Mouse (Mus musculus): ENCODE results near the gene 1700016K19Rik.

Gene 1700016K19Rik

DNA sequence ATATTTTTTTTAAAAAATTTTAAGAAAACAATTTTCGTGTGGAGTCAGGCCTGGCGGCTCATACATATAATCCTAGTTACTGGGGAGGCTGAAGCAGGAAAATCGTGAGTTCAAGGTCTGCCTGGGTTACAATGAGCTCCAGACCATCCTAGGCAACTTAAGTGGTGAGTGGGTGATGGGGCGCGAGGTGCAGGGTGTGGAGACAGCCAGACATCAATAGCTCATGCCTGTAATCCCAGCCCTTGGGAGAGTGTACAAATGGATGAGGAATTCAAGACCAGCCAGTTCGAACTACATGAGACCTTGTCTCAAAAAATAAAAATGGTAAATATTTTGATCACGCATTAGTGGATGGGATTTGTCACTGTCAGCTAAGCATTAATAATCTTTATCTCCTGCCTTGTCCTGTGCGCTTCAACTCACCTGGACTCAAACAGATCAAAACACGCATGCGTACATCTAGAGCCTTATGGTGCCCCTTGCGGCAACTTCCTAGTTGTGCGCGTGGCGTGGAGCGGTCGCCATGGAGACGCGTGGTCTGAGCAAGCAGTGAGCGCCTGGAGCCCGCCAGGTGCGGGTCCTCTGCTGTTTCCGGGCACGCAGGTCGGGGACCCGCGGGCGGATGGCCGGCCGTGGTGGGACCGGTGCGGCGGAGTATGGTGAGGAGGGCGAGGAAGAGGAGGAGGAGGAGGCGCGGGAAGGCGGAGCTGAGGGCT is at the start of gene 1700016K19Rik:
Gene 1700016K19Rik, plus strand, starts transcription at position 473 of the 716 bp plus-strand sequence.
- peak; percentile 94 for DNase-seq (ENCODE audit: low spot score)

GRCm38 (mm10) chr11:75950459-75950858 is 49.3 kb upstream of the 1700016K19Rik start:
- DNase-seq (ENCODE audit: low spot score): no peak

- no peak for DNase-seq (ENCODE audit: low spot score)
These were observed 47.8 kb upstream of the 1700016K19Rik start for GRCm38 (mm10) chr11:75951895-75952294.

- DNase-seq (ENCODE audit: low spot score): no peak
These were observed 44.8 kb upstream of the 1700016K19Rik start for GRCm38 (mm10) chr11:75954896-75955295.

DNA sequence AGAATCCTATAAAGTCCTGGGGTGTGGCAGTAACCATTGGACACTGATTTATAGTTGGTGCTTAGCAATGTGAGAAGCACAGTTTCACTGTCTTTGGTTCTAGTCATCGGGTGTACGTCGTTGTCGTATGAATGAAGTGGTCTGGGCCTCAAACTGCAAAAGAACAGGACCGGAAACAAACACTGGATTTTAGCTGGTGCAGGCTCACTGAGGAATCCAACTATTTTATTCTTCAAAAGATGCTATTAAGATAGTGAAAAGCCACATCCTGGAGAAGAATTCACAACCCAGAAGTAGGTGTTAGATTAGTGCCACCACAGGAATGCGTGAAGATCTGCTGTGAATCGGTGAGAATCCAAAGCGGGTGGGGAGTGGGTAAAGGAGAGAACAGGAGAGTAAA is 43.1 kb upstream of the 1700016K19Rik start:
- no peak for DNase-seq (ENCODE audit: low spot score)

DNA sequence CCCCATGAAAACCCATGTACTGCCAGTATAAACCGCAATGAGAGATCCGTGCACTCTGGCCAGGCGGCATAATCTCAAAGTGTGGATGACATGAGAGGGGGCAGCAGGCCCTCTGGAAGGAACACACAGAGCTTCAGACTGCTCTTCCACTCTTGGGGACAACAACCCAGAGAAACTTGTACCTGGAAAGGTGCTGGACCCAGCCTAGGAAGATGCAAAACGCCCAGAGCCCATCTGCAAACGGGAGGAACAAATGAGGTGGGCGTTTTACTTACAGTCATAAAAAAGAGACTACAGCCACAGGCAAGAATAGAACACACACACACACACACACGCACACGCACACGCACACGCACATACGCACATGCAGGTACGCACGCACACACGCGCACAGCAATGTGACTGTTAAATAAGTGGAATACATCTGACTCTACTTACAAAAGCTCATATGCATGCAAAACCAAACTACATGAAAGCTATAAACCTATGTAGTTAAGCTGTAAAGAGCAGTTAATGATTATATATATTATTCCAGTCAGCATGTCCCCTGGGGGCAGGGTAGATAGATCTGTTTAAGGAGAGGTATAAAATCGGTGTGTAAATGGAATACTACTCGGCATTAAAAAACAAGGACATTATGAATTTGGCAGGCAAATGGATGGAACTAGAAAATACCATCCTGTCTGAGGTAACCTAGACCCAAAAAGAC is 42.4 kb upstream of the 1700016K19Rik start:
- no peak for DNase-seq (ENCODE audit: low spot score)

DNA sequence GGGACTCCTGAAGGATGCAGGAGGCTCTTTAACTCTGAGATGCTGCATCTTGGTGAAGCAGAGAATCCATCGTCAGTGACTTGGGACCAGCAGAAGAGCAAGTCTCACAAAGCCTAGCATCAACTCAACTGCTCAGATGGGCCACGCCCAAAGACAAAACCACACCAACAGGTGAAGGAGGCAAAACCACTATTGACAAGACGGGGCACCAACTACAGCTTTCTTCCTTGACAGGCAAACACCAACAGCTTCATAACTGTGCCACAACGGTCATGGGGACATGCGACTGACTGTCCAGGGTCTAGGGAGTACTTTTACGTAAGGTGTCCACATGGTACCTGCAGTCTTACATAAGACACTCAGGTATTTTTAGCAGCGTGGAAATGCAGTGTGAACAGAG is 37.9 kb upstream of the 1700016K19Rik start:
- DNase-seq (ENCODE audit: low spot score): no peak

- peak; percentile 87 for DNase-seq (ENCODE audit: low spot score)
These were observed 35.8 kb upstream of the 1700016K19Rik start for GRCm38 (mm10) chr11:75963730-75964475.

DNA sequence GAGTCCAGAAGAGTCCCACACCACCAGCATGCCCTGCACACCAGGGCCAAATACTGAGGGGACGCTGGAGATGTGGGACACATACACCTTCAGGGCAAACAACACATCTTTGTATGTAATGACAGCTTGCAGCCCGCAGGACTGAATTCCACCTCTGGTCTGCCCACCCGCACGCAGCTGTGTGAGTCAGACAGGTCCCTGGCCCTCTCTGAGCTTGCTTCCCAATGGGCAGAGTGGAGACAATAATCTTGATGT is 35.3 kb upstream of the 1700016K19Rik start:
- DNase-seq (ENCODE audit: low spot score): no peak

GRCm38 (mm10) chr11:75965674-75966400 is 33.9 kb upstream of the 1700016K19Rik start:
- peak; percentile 59 for DNase-seq (ENCODE audit: low spot score)

DNA sequence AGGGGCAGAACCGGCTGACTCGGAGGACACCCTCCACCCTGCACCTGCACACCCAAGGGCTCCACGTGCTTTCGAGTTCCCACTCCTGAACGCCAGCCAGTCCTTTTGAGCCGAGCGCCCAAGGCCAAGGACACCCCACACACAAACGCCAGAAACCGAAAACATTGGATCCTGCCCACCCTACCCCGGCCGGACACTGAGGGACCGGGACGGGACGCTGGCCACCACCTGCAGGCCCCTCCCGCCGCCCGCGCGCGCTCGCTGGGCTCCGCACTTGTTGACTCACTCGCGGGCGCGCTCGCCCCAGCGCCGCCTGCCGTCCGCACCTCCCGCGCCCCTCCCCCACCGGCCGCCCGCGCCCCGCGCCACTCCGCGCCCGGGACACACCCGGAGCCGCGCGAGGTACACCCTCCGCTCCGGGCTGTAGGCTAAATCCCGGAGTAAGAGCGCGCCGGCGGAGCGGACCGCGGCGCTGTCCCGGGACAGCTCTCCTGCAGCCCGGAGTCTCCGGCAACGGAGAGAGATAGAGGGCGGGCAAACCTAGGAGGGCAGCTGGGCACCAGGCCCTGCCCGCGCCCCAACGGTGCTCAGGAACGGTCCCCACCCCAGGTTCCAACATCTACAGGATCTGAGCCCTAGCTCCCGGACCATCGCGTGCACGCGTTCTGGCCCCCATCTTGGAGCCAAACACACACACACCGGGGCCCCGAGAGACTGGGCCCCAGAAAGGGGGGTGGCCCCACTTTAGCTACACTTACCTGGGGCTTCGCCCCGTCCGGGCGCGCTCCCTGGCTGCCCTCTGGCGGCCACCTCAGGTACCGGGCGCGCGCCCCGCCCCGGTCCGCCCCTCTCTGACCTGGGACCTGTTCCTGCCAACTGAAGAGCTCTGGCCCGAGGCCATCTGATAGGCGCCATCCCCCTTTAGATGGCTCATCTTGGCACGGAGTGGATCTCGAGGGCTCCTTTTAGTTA is 33.0 kb upstream of the 1700016K19Rik start:
- peak; percentile 55 for DNase-seq (ENCODE audit: low spot score)

DNA sequence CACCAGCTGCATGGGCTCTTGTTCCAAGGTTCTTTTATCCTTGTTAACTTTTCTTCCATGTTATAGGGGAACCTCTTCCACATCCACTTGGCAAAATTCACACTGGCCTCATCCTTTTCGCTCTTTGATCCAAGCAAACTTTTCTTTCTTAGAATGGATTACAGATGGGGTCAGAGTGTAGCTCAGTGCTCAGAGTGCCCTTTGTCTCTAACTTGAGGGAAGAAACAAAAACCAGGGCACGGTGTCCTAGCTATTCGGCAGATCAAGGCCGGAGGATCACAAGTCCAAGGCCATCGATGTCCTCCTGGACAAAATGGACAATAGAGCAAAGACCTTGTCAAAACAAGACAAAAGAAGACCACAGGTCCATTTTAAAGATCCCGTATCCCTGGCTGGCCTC is 31.0 kb upstream of the 1700016K19Rik start:
- DNase-seq (ENCODE audit: low spot score): no peak

- no peak for DNase-seq (ENCODE audit: low spot score)
These were observed 29.1 kb upstream of the 1700016K19Rik start for GRCm38 (mm10) chr11:75970629-75971028.

- no peak for DNase-seq (ENCODE audit: low spot score)
These were observed 27.5 kb upstream of the 1700016K19Rik start for GRCm38 (mm10) chr11:75972188-75972587.

- no peak for DNase-seq (ENCODE audit: low spot score)
These were observed 26.7 kb upstream of the 1700016K19Rik start for GRCm38 (mm10) chr11:75972916-75973567.

DNA sequence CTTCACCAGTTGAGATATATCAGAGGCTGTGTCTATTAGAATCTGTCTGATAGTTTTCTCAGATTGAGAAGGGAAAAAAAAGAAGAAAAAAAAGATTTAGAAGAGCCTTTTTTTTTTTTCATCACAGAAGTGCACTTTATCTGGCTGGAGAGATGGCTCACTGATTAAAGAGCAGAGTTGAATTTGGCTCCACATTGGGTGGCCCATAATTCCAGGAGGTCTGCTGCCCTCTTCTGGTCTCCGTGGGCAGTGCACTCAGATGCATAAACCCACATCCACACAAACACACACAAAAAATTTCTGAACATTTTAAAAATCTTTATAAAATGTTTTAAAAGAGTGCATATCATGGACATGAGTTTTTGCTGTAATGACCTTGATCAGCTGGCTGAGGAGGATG is 25.7 kb upstream of the 1700016K19Rik start:
- DNase-seq (ENCODE audit: low spot score): no peak

DNA sequence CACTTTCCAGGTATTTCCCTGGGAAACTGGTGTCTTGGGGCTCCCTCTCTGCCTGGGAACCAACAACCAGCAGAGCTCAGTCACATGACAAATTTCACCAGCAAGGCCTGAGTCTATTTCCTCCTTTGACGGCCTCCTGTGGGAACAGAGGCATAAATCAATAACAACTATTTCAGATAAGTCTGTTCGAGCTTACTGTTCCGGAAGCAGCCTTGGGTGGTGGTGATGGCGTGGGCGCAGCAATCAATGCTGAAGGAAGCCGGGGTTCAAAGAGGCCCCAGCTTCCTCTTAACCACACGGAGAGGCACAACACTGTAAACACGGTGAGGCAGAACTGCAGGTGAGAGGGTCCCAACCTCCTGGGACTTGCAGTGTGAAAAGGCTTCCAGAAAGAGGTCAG is 23.0 kb upstream of the 1700016K19Rik start:
- DNase-seq (ENCODE audit: low spot score): no peak

DNA sequence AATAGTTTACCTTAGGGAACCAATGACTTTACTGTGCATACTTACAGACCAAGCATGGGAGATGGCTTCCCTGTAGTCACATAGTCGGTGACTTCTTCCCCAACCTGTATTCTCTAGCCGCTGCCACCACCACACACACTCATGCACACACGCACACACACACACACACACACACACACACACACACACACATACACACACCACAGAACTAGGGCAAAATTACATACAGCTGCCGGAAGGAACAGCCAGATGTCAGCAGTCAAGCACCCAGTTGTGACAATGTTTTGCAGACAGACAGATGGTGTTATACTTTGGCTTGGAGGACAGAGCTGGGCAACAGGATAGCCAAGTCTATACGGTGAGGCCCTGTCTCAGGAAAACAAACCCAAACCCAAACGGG is 21.7 kb upstream of the 1700016K19Rik start:
- no peak for DNase-seq (ENCODE audit: low spot score)

DNA sequence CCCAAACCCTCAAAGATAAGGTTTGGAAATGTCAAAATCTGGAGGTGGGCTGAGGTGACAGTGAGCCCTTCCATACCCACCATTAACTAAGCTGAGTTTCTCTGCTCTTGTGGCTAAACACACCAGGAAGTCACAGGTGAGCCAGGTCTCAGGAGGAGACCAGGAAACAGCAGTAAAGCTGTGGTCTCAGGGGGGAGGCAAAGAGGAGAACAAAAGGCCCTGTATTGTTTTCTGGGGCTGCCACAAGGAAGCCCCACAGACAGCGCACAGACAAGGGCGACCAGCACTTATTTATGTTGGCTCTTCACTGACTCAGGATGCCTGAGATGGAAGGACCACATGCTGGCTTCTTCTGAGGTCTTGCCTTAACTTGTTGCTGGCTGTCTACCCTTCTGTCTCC is 19.3 kb upstream of the 1700016K19Rik start:
- no peak for DNase-seq (ENCODE audit: low spot score)

DNA sequence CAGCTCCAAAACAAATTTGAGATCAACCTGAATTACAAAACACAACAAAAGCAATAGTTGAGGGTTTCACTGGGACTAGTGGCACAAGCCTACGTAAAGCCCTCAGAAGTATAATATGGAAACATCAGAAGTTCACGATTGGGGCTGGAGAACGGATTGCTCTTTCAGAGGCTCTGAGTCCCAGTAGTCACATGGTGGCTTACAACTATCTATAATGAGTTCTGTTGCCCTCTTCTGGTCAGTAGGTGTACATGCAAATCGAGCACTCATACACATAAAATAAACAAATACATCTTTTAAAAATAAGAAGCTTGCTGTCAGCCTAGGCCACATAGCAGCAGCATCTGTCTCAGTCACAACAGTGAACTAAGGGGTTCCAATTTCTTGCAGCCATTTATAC is 16.5 kb upstream of the 1700016K19Rik start:
- peak; percentile 24 for DNase-seq (ENCODE audit: low spot score)

- no peak for DNase-seq (ENCODE audit: low spot score)
These were observed 15.1 kb upstream of the 1700016K19Rik start for GRCm38 (mm10) chr11:75984581-75984980.
